Mouse (Mus musculus) midbrain, embryonic 11.5 days (tissue): ENCODE results near the gene Bckdha. TPM values are rescaled to one million over a fixed set of nuclear protein-coding genes. Genes with fewer than 3 reads are reported as not detected.

Experiments used
- ATAC-seq: fragments of 200-750 bp; cut with Nextera tagmentation; 2 replicates; pipeline ENCODE4 v1.8.0; 2017; ENCODE audit warnings: moderate TSS enrichment, moderate library complexity; ENCODE audit not compliant: low FRiP score
- DNase-seq: peaks from one replicate; pipeline ENCODE4 v3.0.0; 2015; ENCODE audit warnings: low spot score; ENCODE audit errors: missing footprints
- H3K27ac ChIP-seq: fragments of 300-500 bp; sonication (generic); 2 replicates; pipeline ENCODE4 v1.5.1; 2014; ENCODE audit warnings: low read depth, low read length
- H3K27me3 ChIP-seq: fragments of 300-500 bp; sonication (generic); 2 replicates; pipeline ENCODE4 v1.6.1; 2014; ENCODE audit warnings: mild to moderate bottlenecking, low read length, moderate library complexity, mixed read lengths; ENCODE audit not compliant: control insufficient read depth, insufficient read depth
- H3K36me3 ChIP-seq: fragments of 300-500 bp; sonication (generic); 2 replicates; pipeline ENCODE4 v1.6.1; 2014; ENCODE audit warnings: mild to moderate bottlenecking, low read length, moderate library complexity, mixed read lengths; ENCODE audit not compliant: control insufficient read depth, insufficient read depth
- H3K4me1 ChIP-seq: fragments of 300-500 bp; sonication (generic); 2 replicates; pipeline ENCODE4 v1.6.1; 2014; ENCODE audit warnings: low read length; ENCODE audit not compliant: control insufficient read depth, insufficient read depth
- H3K4me2 ChIP-seq: fragments of 300-500 bp; sonication (generic); 2 replicates; pipeline ENCODE4 v1.6.1; 2014; ENCODE audit warnings: mild to moderate bottlenecking, moderate library complexity
- H3K4me3 ChIP-seq: fragments of 300-500 bp; sonication (generic); 2 replicates; pipeline ENCODE4 v1.5.1; 2014; ENCODE audit warnings: low read depth, low read length
- H3K9ac ChIP-seq: fragments of 300-500 bp; sonication (generic); 2 replicates; pipeline ENCODE4 v1.6.1; 2014; ENCODE audit warnings: low read length
- H3K9me3 ChIP-seq: fragments of 300-500 bp; sonication (generic); 2 replicates; pipeline ENCODE4 v1.6.1; 2016; ENCODE audit warnings: low read length; ENCODE audit not compliant: control insufficient read depth
- WGBS: fragments of 180-500 bp; shearing (Covaris S2); extraction: QIAGEN DNeasy Blood & Tissue Kit; methylation state at CpG from one replicate; pipeline ENCODE4 v1.1.7; 2014; 5-methylcytosine and 5-hydroxymethylcytosine counted together
- polyA plus RNA-seq: library from polyadenylated mRNA; unstranded; fragments of >200 nt; fragmentation: Nextera tagmentation; extraction: Ambion mirVana; gene quantifications from 2 replicates; pipeline ENCODE4 v1.2.1, GENCODE M21; 2014

The Bckdha gene
- polyA plus RNA-seq, 1 experiment from 2014 or later: 35.4 TPM

- Histone ChIP-seq H3K4me1 (no peaks in the 10 kb centered on the region; the same call in 1 of the 2 replicates), H3K27ac (no peak overlapping the region), H3K4me2 (no peak overlapping the region), H3K27me3 (no peaks in the 10 kb centered on the region), H3K36me3 (no peaks in the 10 kb centered on the region), H3K4me3 (no peak overlapping the region), H3K9me3 (no peaks in the 10 kb centered on the region), H3K9ac (no peak overlapping the region)
- ATAC-seq (no peak), DNase-seq (no peak)
- 71% methylated on average over 21 of the region's 21 CpGs for WGBS
Observed at GRCm38 (mm10) chr7:25614831-25615705, 43.7 kb downstream of the Bckdha start.

- no peak overlapping the region for H3K9ac ChIP-seq
- no peak overlapping the region for H3K4me3 ChIP-seq
- no peaks in the 10 kb centered on the region for H3K9me3 ChIP-seq
- no peak overlapping the region for H3K27ac ChIP-seq
- DNase-seq: no peak
- no peak for ATAC-seq
- WGBS: 88% methylated on average over 5 of the region's 5 CpGs
- H3K36me3 ChIP-seq: no peaks in the 10 kb centered on the region
- H3K27me3 ChIP-seq: no peaks in the 10 kb centered on the region
- no peak overlapping the region for H3K4me2 ChIP-seq
- no peaks in the 10 kb centered on the region; the same call in 1 of the 2 replicates for H3K4me1 ChIP-seq
Observed at GRCm38 (mm10) chr7:25614086-25614485, 44.7 kb downstream of the Bckdha start.

GRCm38 (mm10) chr7:25611501-25611900 is 47.3 kb downstream of the Bckdha start:
- Histone ChIP-seq H3K9ac (no peak overlapping the region), H3K27ac (no peak overlapping the region), H3K4me1 (no peaks in the 10 kb centered on the region), H3K4me3 (no peak overlapping the region), H3K4me2 (no peak overlapping the region), H3K27me3 (no peaks in the 10 kb centered on the region), H3K36me3 (no peaks in the 10 kb centered on the region), H3K9me3 (no peaks in the 10 kb centered on the region)
- 43% methylated on average over 7 of the region's 7 CpGs for WGBS
- DNase-seq: no peak
- no peak for ATAC-seq

- H3K36me3 ChIP-seq: no peaks in the 10 kb centered on the region
- H3K27me3 ChIP-seq: no peaks in the 10 kb centered on the region
- no peak overlapping the region for H3K27ac ChIP-seq
- ATAC-seq (no peak), DNase-seq (no peak)
- 45% methylated on average over 6 of the region's 6 CpGs for WGBS
- no peak overlapping the region for H3K9ac ChIP-seq
- no peak overlapping the region for H3K4me2 ChIP-seq
- no peaks in the 10 kb centered on the region for H3K9me3 ChIP-seq
- no peak overlapping the region for H3K4me3 ChIP-seq
- no peaks in the 10 kb centered on the region for H3K4me1 ChIP-seq
Observed at GRCm38 (mm10) chr7:25610056-25610455, 48.7 kb downstream of the Bckdha start.

GRCm38 (mm10) chr7:25607196-25607595 is 51.6 kb downstream of the Bckdha start:
- H3K4me1 ChIP-seq: no peaks in the 10 kb centered on the region
- no peaks in the 10 kb centered on the region for H3K27me3 ChIP-seq
- H3K9ac ChIP-seq: no peak overlapping the region
- no peaks in the 10 kb centered on the region for H3K9me3 ChIP-seq
- no peak overlapping the region for H3K4me2 ChIP-seq
- no peak overlapping the region for H3K27ac ChIP-seq
- ATAC-seq (no peak), DNase-seq (no peak)
- WGBS: 84% methylated on average over 2 of the region's 2 CpGs
- H3K36me3 ChIP-seq: no peaks in the 10 kb centered on the region
- H3K4me3 ChIP-seq: no peak overlapping the region

- Histone ChIP-seq H3K9me3 (no peaks in the 10 kb centered on the region), H3K9ac (no peak overlapping the region), H3K27me3 (no peaks in the 10 kb centered on the region), H3K4me2 (no peak overlapping the region), H3K36me3 (no peaks in the 10 kb centered on the region), H3K27ac (no peak overlapping the region), H3K4me1 (no peaks in the 10 kb centered on the region), H3K4me3 (no peak overlapping the region)
- no peak for DNase-seq
- 81% methylated on average over 4 of the region's 4 CpGs for WGBS
- ATAC-seq: no peak
Observed at GRCm38 (mm10) chr7:25606625-25607063, 52.1 kb downstream of the Bckdha start.

GRCm38 (mm10) chr7:25601346-25601745 is 57.4 kb downstream of the Bckdha start:
- ATAC-seq: no peak

GRCm38 (mm10) chr7:25600666-25601065 is 58.1 kb downstream of the Bckdha start:
- DNase-seq (no peak), ATAC-seq (no peak)
- Histone ChIP-seq H3K27me3 (no peaks in the 10 kb centered on the region), H3K27ac (no peak overlapping the region), H3K9me3 (no peaks in the 10 kb centered on the region), H3K36me3 (no peaks in the 10 kb centered on the region), H3K4me2 (no peak overlapping the region), H3K4me1 (no peaks in the 10 kb centered on the region), H3K4me3 (no peak overlapping the region), H3K9ac (no peak overlapping the region)
- 90% methylated on average over 11 of the region's 11 CpGs for WGBS

More at GRCm38 (mm10) chr7:25601346-25601745, 57.4 kb downstream of the Bckdha start:
- Histone ChIP-seq H3K9me3 (no peaks in the 10 kb centered on the region), H3K4me1 (no peaks in the 10 kb centered on the region), H3K4me3 (no peak overlapping the region), H3K9ac (no peak overlapping the region), H3K36me3 (no peaks in the 10 kb centered on the region), H3K4me2 (no peak overlapping the region), H3K27me3 (no peaks in the 10 kb centered on the region), H3K27ac (no peak overlapping the region)
- WGBS: 93% methylated on average over 16 of the region's 16 CpGs
- DNase-seq: no peak

GRCm38 (mm10) chr7:25599663-25600062 is 59.1 kb downstream of the Bckdha start:
- H3K27me3 ChIP-seq: no peaks in the 10 kb centered on the region
- H3K4me1 ChIP-seq: no peaks in the 10 kb centered on the region
- no peaks in the 10 kb centered on the region for H3K9me3 ChIP-seq
- no peak overlapping the region for H3K4me2 ChIP-seq
- peak; percentile 57; the same call in 1 of the 2 replicates for ATAC-seq
- H3K4me3 ChIP-seq: no peak overlapping the region
- DNase-seq: peak; percentile 99
- H3K9ac ChIP-seq: no peak overlapping the region
- WGBS: 14% methylated on average over 10 of the region's 10 CpGs
- no peaks in the 10 kb centered on the region for H3K36me3 ChIP-seq
- no peak overlapping the region for H3K27ac ChIP-seq
